Mouse (Mus musculus) ES-E14 (cell line): ENCODE data around the gene Pkn2. TPM values are rescaled to one million over a fixed set of nuclear protein-coding genes. Genes with fewer than 3 reads are reported as not detected.

Source experiments
- DNase-seq: peaks from one replicate; pipeline ENCODE4 v3.0.0-alpha.2; 2013; ENCODE audit warnings: low read depth, low spot score
- H3K27ac ChIP-seq: 2 replicates; pipeline ENCODE4 v1.5.1; 2012; ENCODE audit warnings: low read depth, mild to moderate bottlenecking, low read length, moderate library complexity, mixed read lengths; ENCODE audit not compliant: poor library complexity, insufficient read depth, severe bottlenecking
- H3K36me3 ChIP-seq: 2 replicates; pipeline ENCODE4 v1.6.1; 2012; ENCODE audit warnings: mild to moderate bottlenecking, low read length, moderate library complexity, mixed read lengths; ENCODE audit not compliant: control insufficient read depth, poor library complexity, insufficient read depth, severe bottlenecking
- H3K4me1 ChIP-seq, 2 experiments: fragments of 150-350 bp in 1 of 2; sonication (generic) in 1 of 2; 2 replicates each; pipeline ENCODE4 v1.6.1; 2012; ENCODE audit warnings: low read length in 2 of 2, mild to moderate bottlenecking in 1 of 2, mixed read lengths in 1 of 2; ENCODE audit not compliant: control insufficient read depth in 2 of 2, insufficient read depth in 2 of 2, poor library complexity in 1 of 2
- H3K4me3 ChIP-seq, 2 experiments: fragments of 150-350 bp in 1 of 2; sonication (generic) in 1 of 2; 2 replicates each; pipeline ENCODE4 v1.5.1; 2012; ENCODE audit warnings: low read length in 2 of 2, low read depth in 1 of 2, mild to moderate bottlenecking in 1 of 2, mixed read lengths in 1 of 2; ENCODE audit not compliant: insufficient read depth in 1 of 2, poor library complexity in 1 of 2, severe bottlenecking in 1 of 2
- H3K9ac ChIP-seq: 2 replicates; pipeline ENCODE4 v1.6.1; 2012; ENCODE audit warnings: low read depth, mild to moderate bottlenecking, low read length, mixed read lengths; ENCODE audit not compliant: poor library complexity, insufficient read depth, severe bottlenecking
- H3K9me3 ChIP-seq: fragments of 150-350 bp; sonication (generic); 2 replicates; pipeline ENCODE4 v1.6.1; 2012; ENCODE audit warnings: low read depth, mild to moderate bottlenecking, low read length; ENCODE audit not compliant: control insufficient read depth, insufficient read depth
- CHD2 ChIP-seq: IDR thresholded peaks from 2 replicates; pipeline ENCODE4 v1.6.1; 2014; ENCODE audit warnings: mild to moderate bottlenecking, low read depth, low read length, inconsistent platforms
- HCFC1 ChIP-seq: IDR thresholded peaks from 2 replicates; pipeline ENCODE4 v1.6.1; 2012; ENCODE audit warnings: low read length, inconsistent platforms, borderline replicate concordance; ENCODE audit not compliant: insufficient read depth
- MAFK ChIP-seq: IDR thresholded peaks from 2 replicates; pipeline ENCODE4 v1.6.1; 2014; ENCODE audit warnings: mild to moderate bottlenecking, low read depth, low read length, inconsistent platforms; ENCODE audit not compliant: insufficient read depth
- ZC3H11A ChIP-seq: IDR thresholded peaks from 2 replicates; pipeline ENCODE4 v1.6.1; 2012; ENCODE audit warnings: low read depth, mild to moderate bottlenecking, inconsistent platforms, low read length, borderline replicate concordance
- ZNF384 ChIP-seq: IDR thresholded peaks from 2 replicates; pipeline ENCODE4 v1.6.1; 2012; ENCODE audit warnings: low read depth, low read length, inconsistent platforms
- in situ Hi-C, 2 experiments: fragments of 600-800 bp; cut with MboI; formaldehyde crosslinking; loops; one replicate each; pipeline ENCODE4 v1.15.1; 2025; ENCODE audit warnings: low sequenced_read_pairs in 2 of 2, inconsistent platforms in 1 of 2; ENCODE audit not compliant: unreplicated experiment in 2 of 2
- total RNA-seq: library from RNA; depleted of rRNA; stranded (reverse); fragments of 300-350 nt; gene quantifications from 2 replicates; pipeline ENCODE4 v1.2.3, GENCODE M21; 2012

Pkn2 gene
- total RNA-seq, 1 experiment = 119 TPM

GRCm38 (mm10) chr3:142770518-142770917 lies 111.3 kb downstream of the Pkn2 start:
- no peak overlapping the region for H3K9ac ChIP-seq
- no peak for DNase-seq
- H3K36me3 ChIP-seq = peaks cover 5% of the 10 kb centered on the region; the same call in 1 of the 2 replicates
- peaks cover 0 to 3% of the 10 kb centered on the region in 2 experiments; a peak in 1 of 4 replicates for H3K4me1 ChIP-seq
- H3K9me3 ChIP-seq = no peaks in the 10 kb centered on the region
- in situ Hi-C loops = no loop called here
- TF ChIP-seq HCFC1 (no peak), MAFK (no peak), CHD2 (no peak), ZNF384 (no peak), ZC3H11A (no peak)
- H3K27ac ChIP-seq = no peak overlapping the region
- H3K4me3 ChIP-seq = no peak overlapping the region

- H3K4me3 ChIP-seq = no peak overlapping the region
- peaks cover 3% of the 10 kb centered on the region; the same call in 1 of the 2 replicates for H3K36me3 ChIP-seq
- TF ChIP-seq HCFC1 (no peak), ZNF384 (no peak), MAFK (no peak), ZC3H11A (no peak), CHD2 (no peak)
- no peak for DNase-seq
- in situ Hi-C loops = no loop called here
- H3K9me3 ChIP-seq = no peaks in the 10 kb centered on the region
- H3K27ac ChIP-seq = no peak overlapping the region
- peaks cover 0 to 3% of the 10 kb centered on the region in 2 experiments; a peak in 1 of 4 replicates for H3K4me1 ChIP-seq
- no peak overlapping the region for H3K9ac ChIP-seq
These were observed 113.3 kb downstream of the Pkn2 start for GRCm38 (mm10) chr3:142768498-142768897.

GRCm38 (mm10) chr3:142765778-142766165 lies 116.0 kb downstream of the Pkn2 start:
- Histone ChIP-seq H3K9me3 (no peaks in the 10 kb centered on the region), H3K4me3 (peak overlapping the region; percentile 85 to 97), H3K36me3 (no peaks in the 10 kb centered on the region), H3K27ac (no peak overlapping the region), H3K9ac (peak overlapping the region; percentile 98; the same call in 1 of the 2 replicates), H3K4me1 (peaks cover 2 to 6% of the 10 kb centered on the region in 2 experiments; a peak in 2 of 4 replicates)
- no peak for DNase-seq
- in situ Hi-C loops = no loop called here
- TF ChIP-seq ZNF384 = 0 out of 2 replicates have a peak, but pooled peaks have one; percentile 6
- TF ChIP-seq HCFC1 = no peak

- Histone ChIP-seq H3K9ac (peak within 1 kb of the TSS; percentile 98), H3K36me3 (no peaks in the 10 kb centered on the region), H3K4me1 (peaks cover 2 to 9% of the 10 kb centered on the region in 2 experiments; a peak in 3 of 4 replicates), H3K4me3 (peak within 1 kb of the TSS; percentile 85 to 97), H3K27ac (peak within 1 kb of the TSS; percentile 23; the same call in 1 of the 2 replicates), H3K9me3 (no peaks in the 10 kb centered on the region)
- DNase-seq = peak; percentile 83
- peak; percentile 76; the same call in 1 of the 2 replicates for TF ChIP-seq HCFC1
- no peak for TF ChIP-seq ZNF384
- in situ Hi-C loops = no loop called here
These were observed 116.6 kb downstream of the Pkn2 start, which contains the start of gene Gtf2b for GRCm38 (mm10) chr3:142764995-142765777. TSS of gene Gtf2b (plus strand) at chr3:142765045.
